Mouse (Mus musculus) liver, embryonic 16.5 days (tissue): ENCODE results near the gene Haspin. TPM values are rescaled to one million over a fixed set of nuclear protein-coding genes. Genes with fewer than 3 reads are reported as not detected.

Source experiments
- ATAC-seq: fragments of 200-750 bp; cut with Nextera tagmentation; 2 replicates; pipeline ENCODE4 v1.8.0; 2017; ENCODE audit warnings: low read depth, mild to moderate bottlenecking, moderate number of reproducible peaks, moderate library complexity
- H3K27ac ChIP-seq: fragments of 300-500 bp; sonication (generic); 2 replicates; pipeline ENCODE4 v1.5.1; 2014; ENCODE audit warnings: mild to moderate bottlenecking, low read length
- H3K27me3 ChIP-seq: fragments of 300-500 bp; sonication (generic); 2 replicates; pipeline ENCODE4 v1.6.1; 2014; ENCODE audit warnings: low read depth, low read length, mixed read lengths; ENCODE audit not compliant: control insufficient read depth, insufficient read depth
- H3K36me3 ChIP-seq: fragments of 300-500 bp; sonication (generic); 2 replicates; pipeline ENCODE4 v1.6.1; 2014; ENCODE audit warnings: mild to moderate bottlenecking; ENCODE audit not compliant: control insufficient read depth, insufficient read depth
- H3K4me1 ChIP-seq: fragments of 300-500 bp; sonication (generic); 2 replicates; pipeline ENCODE4 v1.6.1; 2014; ENCODE audit warnings: low read depth, low read length, mixed read lengths; ENCODE audit not compliant: control insufficient read depth
- H3K4me2 ChIP-seq: fragments of 300-500 bp; sonication (generic); 2 replicates; pipeline ENCODE4 v1.6.1; 2014; ENCODE audit warnings: low read depth, low read length, mixed read lengths
- H3K4me3 ChIP-seq: fragments of 300-500 bp; sonication (generic); 2 replicates; pipeline ENCODE4 v1.5.1; 2014; ENCODE audit warnings: low read depth, mild to moderate bottlenecking, low read length
- H3K9ac ChIP-seq: fragments of 300-500 bp; sonication (generic); 2 replicates; pipeline ENCODE4 v1.6.1; 2014; ENCODE audit warnings: low read depth, low read length
- H3K9me3 ChIP-seq: fragments of 300-500 bp; sonication (generic); replicated peaks from 2 replicates; pipeline ENCODE4 v1.6.1; 2016; ENCODE audit warnings: low read length; ENCODE audit not compliant: control insufficient read depth
- WGBS: fragments of 180-500 bp; shearing (Covaris S2); extraction: QIAGEN DNeasy Blood & Tissue Kit; methylation state at CpG from one replicate; pipeline ENCODE4 v1.1.7; 2014; ENCODE audit not compliant: insufficient replicate concordance; 5-methylcytosine and 5-hydroxymethylcytosine counted together
- polyA plus RNA-seq: library from polyadenylated mRNA; unstranded; fragments of >200 nt; fragmentation: Nextera tagmentation; extraction: Ambion mirVana; gene quantifications from 2 replicates; pipeline ENCODE4 v1.2.1, GENCODE M21; 2015

Haspin gene
- polyA plus RNA-seq, 1 experiment from 2014 or later: 11.1 TPM

GRCm38 (mm10) chr11:73148209-73148608 lies 10.1 kb upstream of the Haspin start:
- Histone ChIP-seq H3K9ac (no peak overlapping the region), H3K36me3 (no peaks in the 10 kb centered on the region), H3K4me3 (no peak overlapping the region), H3K4me2 (no peak overlapping the region), H3K27me3 (no peaks in the 10 kb centered on the region), H3K27ac (no peak overlapping the region), H3K4me1 (no peaks in the 10 kb centered on the region), H3K9me3 (no peaks in the 10 kb centered on the region)
- no peak for ATAC-seq
- WGBS: 72% methylated on average over 9 of the region's 9 CpGs

- 49% methylated on average over 7 of the region's 7 CpGs for WGBS
- no peaks in the 10 kb centered on the region for H3K9me3 ChIP-seq
- no peaks in the 10 kb centered on the region for H3K4me1 ChIP-seq
- H3K36me3 ChIP-seq: no peaks in the 10 kb centered on the region
- H3K27ac ChIP-seq: no peak overlapping the region
- H3K4me2 ChIP-seq: no peak overlapping the region
- H3K4me3 ChIP-seq: no peak overlapping the region
- no peak overlapping the region for H3K9ac ChIP-seq
- no peak for ATAC-seq
- H3K27me3 ChIP-seq: no peaks in the 10 kb centered on the region
These were observed 8.9 kb upstream of the Haspin start for GRCm38 (mm10) chr11:73146975-73147365.

GRCm38 (mm10) chr11:73146026-73146974 lies 8.2 kb upstream of the Haspin start:
- no peaks in the 10 kb centered on the region for H3K4me1 ChIP-seq
- 60% methylated on average over 11 of the region's 11 CpGs for WGBS
- no peaks in the 10 kb centered on the region for H3K27me3 ChIP-seq
- H3K36me3 ChIP-seq: no peaks in the 10 kb centered on the region
- H3K4me2 ChIP-seq: no peak overlapping the region
- H3K4me3 ChIP-seq: no peak overlapping the region
- H3K9ac ChIP-seq: no peak overlapping the region
- ATAC-seq: no peak
- H3K27ac ChIP-seq: no peak overlapping the region
- no peaks in the 10 kb centered on the region for H3K9me3 ChIP-seq

GRCm38 (mm10) chr11:73144261-73144681 lies 6.2 kb upstream of the Haspin start:
- Histone ChIP-seq H3K27ac (no peak overlapping the region), H3K9ac (no peak overlapping the region), H3K27me3 (no peaks in the 10 kb centered on the region), H3K4me2 (no peak overlapping the region), H3K36me3 (no peaks in the 10 kb centered on the region), H3K9me3 (no peaks in the 10 kb centered on the region), H3K4me1 (no peaks in the 10 kb centered on the region), H3K4me3 (no peak overlapping the region)
- WGBS: 71% methylated on average over 1 of the region's 1 CpGs
- ATAC-seq: no peak

- Histone ChIP-seq H3K4me1 (peaks cover 30% of the 10 kb centered on the region), H3K27ac (peak overlapping the region; percentile 75), H3K4me2 (peak overlapping the region; percentile 82)
These were observed 978 bp downstream of the Haspin start for GRCm38 (mm10) chr11:73137116-73137515.

GRCm38 (mm10) chr11:73136587-73136986 lies 1.5 kb downstream of the Haspin start:
- no peaks in the 10 kb centered on the region for H3K9me3 ChIP-seq
- peak overlapping the region; percentile 82 for H3K4me2 ChIP-seq
- WGBS: 30% methylated on average over 6 of the region's 6 CpGs
- no peak overlapping the region for H3K27ac ChIP-seq
- peaks cover 7% of the 10 kb centered on the region for H3K36me3 ChIP-seq
- peaks cover 30% of the 10 kb centered on the region for H3K4me1 ChIP-seq
- no peak for ATAC-seq
- H3K4me3 ChIP-seq: peak overlapping the region; percentile 97
- no peaks in the 10 kb centered on the region for H3K27me3 ChIP-seq
- H3K9ac ChIP-seq: peak overlapping the region; percentile 93

More at GRCm38 (mm10) chr11:73137116-73137515, 978 bp downstream of the Haspin start:
- no peak for ATAC-seq
- Histone ChIP-seq H3K9me3 (no peaks in the 10 kb centered on the region), H3K9ac (peak overlapping the region; percentile 93), H3K27me3 (no peaks in the 10 kb centered on the region), H3K4me3 (peak overlapping the region; percentile 97), H3K36me3 (peaks cover 7% of the 10 kb centered on the region)
- 5% methylated on average over 11 of the region's 11 CpGs for WGBS

- no peaks in the 10 kb centered on the region for H3K27me3 ChIP-seq
- whole genome bisulfite sequencing: 81% methylated on average over 5 of the region's 5 CpGs
- H3K27ac ChIP-seq: no peak overlapping the region
- ATAC-seq: no peak
- H3K9ac ChIP-seq: no peak overlapping the region
- peaks cover 30% of the 10 kb centered on the region for H3K4me1 ChIP-seq
- H3K9me3 ChIP-seq: no peaks in the 10 kb centered on the region
- peak overlapping the region; percentile 2; the same call in 1 of the 2 replicates for H3K4me3 ChIP-seq
- H3K4me2 ChIP-seq: peak overlapping the region; percentile 82
- peaks cover 7% of the 10 kb centered on the region for H3K36me3 ChIP-seq
These were observed 3.9 kb downstream of the Haspin start for GRCm38 (mm10) chr11:73134222-73134621.

- no peak overlapping the region for H3K27ac ChIP-seq
- H3K9me3 ChIP-seq: no peaks in the 10 kb centered on the region
- H3K4me2 ChIP-seq: no peak overlapping the region
- H3K27me3 ChIP-seq: no peaks in the 10 kb centered on the region
- H3K9ac ChIP-seq: no peak overlapping the region
- H3K4me3 ChIP-seq: no peak overlapping the region
- H3K36me3 ChIP-seq: peaks cover 7% of the 10 kb centered on the region
- 47% methylated on average over 6 of the region's 6 CpGs for WGBS
- ATAC-seq: no peak
- H3K4me1 ChIP-seq: peaks cover 25% of the 10 kb centered on the region
These were observed 5.1 kb downstream of the Haspin start for GRCm38 (mm10) chr11:73132999-73133398.

GRCm38 (mm10) chr11:73131020-73131419 lies 7.1 kb downstream of the Haspin start:
- H3K4me2 ChIP-seq: no peak overlapping the region
- no peak overlapping the region for H3K9ac ChIP-seq
- H3K9me3 ChIP-seq: no peaks in the 10 kb centered on the region
- H3K36me3 ChIP-seq: peaks cover 7% of the 10 kb centered on the region
- no peak overlapping the region for H3K4me3 ChIP-seq
- no peaks in the 10 kb centered on the region for H3K27me3 ChIP-seq
- WGBS: 39% methylated on average over 7 of the region's 7 CpGs
- no peak; the same call in 1 of the 2 replicates for ATAC-seq
- H3K27ac ChIP-seq: no peak overlapping the region
- peaks cover 17% of the 10 kb centered on the region for H3K4me1 ChIP-seq
